Mouse (Mus musculus) myocyte (in vitro differentiated cells): Measurements from ENCODE around the gene Pqbp1.

ENCODE experiments used
- E2F4 ChIP-seq: IDR thresholded peaks from one replicate; pipeline ENCODE4 v1.6.1; 2011; ENCODE audit warnings: mild to moderate bottlenecking, control low read depth, moderate library complexity; ENCODE audit not compliant: insufficient read depth
- MYOD1 ChIP-seq, 3 experiments: IDR thresholded peaks; one replicate each; pipeline ENCODE4 v1.6.1; 2011; ENCODE audit warnings: control low read depth in 2 of 3, low read depth in 2 of 3, mild to moderate bottlenecking in 2 of 3, moderate library complexity in 1 of 3; ENCODE audit not compliant: insufficient read length in 2 of 3, control insufficient read depth in 1 of 3
- POLR2A ChIP-seq: IDR thresholded peaks from one replicate; pipeline ENCODE4 v1.6.1; 2011; ENCODE audit warnings: low read depth, mild to moderate bottlenecking, control low read depth, moderate library complexity; ENCODE audit not compliant: insufficient read length
- POLR2AphosphoS2 ChIP-seq: IDR thresholded peaks from one replicate; pipeline ENCODE4 v1.6.1; 2011; ENCODE audit warnings: low read depth, control low read depth; ENCODE audit not compliant: insufficient read length
- TCF3 ChIP-seq: IDR thresholded peaks from one replicate; pipeline ENCODE4 v1.6.1; 2011; ENCODE audit warnings: low read depth, control low read depth; ENCODE audit not compliant: insufficient read length
- USF1 ChIP-seq: IDR thresholded peaks from one replicate; pipeline ENCODE4 v1.6.1; 2011; ENCODE audit warnings: low read depth, mild to moderate bottlenecking, control low read depth, moderate library complexity

- TF ChIP-seq E2F4 (no peak), TCF3 (no peak), USF1 (no peak), MYOD1 (IDR thresholded peaks at IDR 0.05; ENCODE audit: control insufficient read depth in 1 of 3, insufficient read length in 2 of 3, low read depth in 2 of 3) (no peak), POLR2A (no peak), POLR2AphosphoS2 (no peak)
These were observed 51.2 kb downstream of the Pqbp1 start for GRCm38 (mm10) chrX:7847845-7848244.
